In the genomic region with DNA sequence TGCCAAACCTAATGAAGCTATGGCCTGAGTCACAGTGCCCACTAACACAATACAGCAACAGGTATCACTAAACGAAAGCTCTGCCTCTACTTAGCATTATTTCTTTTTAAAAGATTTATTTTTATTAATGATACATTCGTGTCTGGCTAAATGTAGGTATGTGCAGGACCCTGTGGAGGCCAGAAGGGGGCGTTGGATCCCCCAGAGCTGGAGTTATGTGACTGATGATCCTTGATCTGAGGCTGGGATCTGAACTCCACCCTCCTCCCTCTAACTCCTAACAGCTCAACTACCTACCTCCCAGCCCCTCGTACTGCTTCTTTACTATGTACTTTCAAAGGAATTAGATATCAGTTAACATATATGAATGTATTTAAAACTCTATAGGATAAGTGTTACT, we compare ENCODE assay signal across 18 mouse cellular contexts. TPM values are rescaled to one million over a fixed set of nuclear protein-coding genes. Genes with fewer than 3 reads are reported as not detected.
DNase-seq lines count a peak whose midpoint lies in the region; ATAC-seq and TF ChIP-seq lines count a peak whose summit lies in the region.
"Had no signal": no experiment of that assay in that cellular context is flagged by ENCODE, and none has a peak within 500 bp of the region (broad histone marks: within the 10 kb centered on the region; RNA-seq: fewer than 3 reads in every experiment).

No protein-coding gene starts in this region.

- no peak overlapping the region for H3K4me3 ChIP-seq in heart, adult 2 months
- no peak overlapping the region for H3K4me3 ChIP-seq in lung, postnatal 0 days (ENCODE audit: low read depth, low read length)
- H3K4me3 ChIP-seq in lung, adult 2 months (replicated peaks; ENCODE audit: extremely low read depth, low read depth, low read length), result no peak overlapping the region
- no peak overlapping the region for H3K4me3 ChIP-seq in G1E (ENCODE audit: low read depth, low read length)
- H3K4me3 ChIP-seq: embryonic facial prominence, embryonic 12.5 days; forebrain, embryonic 15.5 days; heart, embryonic 12.5 days; hindbrain, embryonic 13.5 days; limb, embryonic 13.5 days; neural tube, embryonic 12.5 days had no signal

- no peaks in the 10 kb centered on the region for H3K27me3 ChIP-seq in heart, adult 2 months (ENCODE audit: control insufficient read depth, insufficient read depth, low read length)
- no peaks in the 10 kb centered on the region for H3K27me3 ChIP-seq in lung, postnatal 0 days (replicated peaks; ENCODE audit: insufficient read depth, low read length)
- H3K27me3 ChIP-seq in G1E (ENCODE audit: insufficient read depth, low read length), result no peaks in the 10 kb centered on the region
- H3K27me3 ChIP-seq: embryonic facial prominence, embryonic 12.5 days; forebrain, embryonic 15.5 days; heart, embryonic 12.5 days; hindbrain, embryonic 13.5 days; limb, embryonic 13.5 days; neural tube, embryonic 12.5 days had no signal

- TF ChIP-seq EP300 in heart, adult 2 months (IDR thresholded peaks at IDR 0.05; ENCODE audit: insufficient read depth, low read depth, low read length), result no peak
- no peak for TF ChIP-seq EP300 in lung, postnatal 0 days (IDR thresholded peaks at IDR 0.05)

- no peaks in the 10 kb centered on the region for H3K79me2 ChIP-seq in heart, adult 2 months (replicated peaks; ENCODE audit: control insufficient read depth, insufficient read depth, low read length)

- no peaks in the 10 kb centered on the region for H3K36me3 ChIP-seq in heart, adult 2 months (ENCODE audit: control insufficient read depth, insufficient read depth, low read length)
- H3K36me3 ChIP-seq in lung, postnatal 0 days (ENCODE audit: insufficient read depth, low read length), result no peaks in the 10 kb centered on the region
- peaks cover 14% of the 10 kb centered on the region for H3K36me3 ChIP-seq in G1E (replicated peaks)
- H3K36me3 ChIP-seq: embryonic facial prominence, embryonic 12.5 days; forebrain, embryonic 15.5 days; heart, embryonic 12.5 days; hindbrain, embryonic 13.5 days; limb, embryonic 13.5 days; neural tube, embryonic 12.5 days had no signal

- H3K4me2 ChIP-seq in lung, postnatal 0 days (replicated peaks; ENCODE audit: low read depth, low read length), result no peak overlapping the region
- H3K4me2 ChIP-seq: embryonic facial prominence, embryonic 12.5 days; forebrain, embryonic 15.5 days; heart, embryonic 12.5 days; hindbrain, embryonic 13.5 days; limb, embryonic 13.5 days; neural tube, embryonic 12.5 days had no signal

- intact Hi-C loops in heart, adult 2 months (cut with DNase I), result no loop called here

- no peak for TF ChIP-seq POLR2A in heart, adult 2 months (IDR thresholded peaks at IDR 0.05; ENCODE audit: insufficient read depth, low read depth, low read length)
- no peak for TF ChIP-seq POLR2A in lung, adult 2 months (IDR thresholded peaks at IDR 0.05; ENCODE audit: borderline replicate concordance, extremely low read depth, low read depth, low read length)

- peak in 1 of 2 experiments; percentile 8 for DNase-seq in heart, adult 2 months
- DNase-seq in heart, adult 8-10 months (ENCODE audit: low spot score), result no peak
- DNase-seq in lung, postnatal 0 days (ENCODE audit: low spot score), result no peak
- DNase-seq in lung, adult 2 months, result no peak
- DNase-seq in G1E (ENCODE audit: low spot score), result no peak
- DNase-seq in naive thymus-derived CD4-positive, alpha-beta T cell, adult 2 months (ENCODE audit: low read depth), result peak; percentile 31
- DNase-seq in ovary, adult 18-20 months (ENCODE audit: low spot score), result no peak
- no peak for DNase-seq in neural tube, embryonic 10.5 days (ENCODE audit: extremely low spot score, low spot score)
- DNase-seq: cerebellum, adult 9-11 months; gastrocnemius, postnatal 25 days; layer of hippocampus, postnatal 36 days; spleen, adult 18-20 months had no signal

- H3K27ac ChIP-seq in heart, adult 2 months, result no peak overlapping the region
- no peak overlapping the region for H3K27ac ChIP-seq in lung, postnatal 0 days (ENCODE audit: low read length)
- H3K27ac ChIP-seq: embryonic facial prominence, embryonic 12.5 days; forebrain, embryonic 15.5 days; hindbrain, embryonic 13.5 days; limb, embryonic 13.5 days; neural tube, embryonic 12.5 days had no signal

- TF ChIP-seq CTCF in heart, adult 2 months (IDR thresholded peaks at IDR 0.05), result peak; percentile 25
- TF ChIP-seq CTCF in lung, postnatal 0 days (IDR thresholded peaks at IDR 0.05), result peak; percentile 19
- TF ChIP-seq CTCF in lung, adult 2 months (IDR thresholded peaks at IDR 0.05; ENCODE audit: insufficient read depth, low read length), result no peak
- TF ChIP-seq CTCF in G1E (IDR thresholded peaks at IDR 0.05; ENCODE audit: low read depth, low read length), result 0 out of 2 replicates have a peak, but pooled peaks have one; percentile 7

- no peaks in the 10 kb centered on the region for H3K4me1 ChIP-seq in heart, adult 2 months (ENCODE audit: control insufficient read depth, insufficient read depth, low read length)
- H3K4me1 ChIP-seq in lung, postnatal 0 days (ENCODE audit: insufficient read depth, low read depth, low read length), result no peaks in the 10 kb centered on the region
- no peaks in the 10 kb centered on the region for H3K4me1 ChIP-seq in lung, adult 2 months (ENCODE audit: control insufficient read depth, insufficient read depth, low read length)
- H3K4me1 ChIP-seq in G1E (ENCODE audit: insufficient read depth, low read depth, low read length), result peaks cover 18% of the 10 kb centered on the region
- H3K4me1 ChIP-seq: embryonic facial prominence, embryonic 12.5 days; forebrain, embryonic 15.5 days; heart, embryonic 12.5 days; hindbrain, embryonic 13.5 days; neural tube, embryonic 12.5 days had no signal

- ATAC-seq in lung, postnatal 0 days, result no peak
- no peak for ATAC-seq in G1E (ENCODE audit: extremely low read depth, insufficient number of reproducible peaks, low FRiP score, poor library complexity, severe bottlenecking)
- ATAC-seq: forebrain, embryonic 15.5 days had no signal

- no peak overlapping the region for H3K9ac ChIP-seq in heart, adult 2 months (ENCODE audit: low read depth, low read length)
- no peak overlapping the region for H3K9ac ChIP-seq in lung, postnatal 0 days (replicated peaks; ENCODE audit: low read depth)
- H3K9ac ChIP-seq: embryonic facial prominence, embryonic 12.5 days; forebrain, embryonic 15.5 days; heart, embryonic 12.5 days; hindbrain, embryonic 13.5 days; limb, embryonic 13.5 days; neural tube, embryonic 12.5 days had no signal

- no peaks in the 10 kb centered on the region for H3K9me3 ChIP-seq in lung, postnatal 0 days (ENCODE audit: low read length)
- H3K9me3 ChIP-seq in G1E (replicated peaks), result peaks cover 22% of the 10 kb centered on the region
- H3K9me3 ChIP-seq: embryonic facial prominence, embryonic 12.5 days; forebrain, embryonic 15.5 days; hindbrain, embryonic 13.5 days; limb, embryonic 13.5 days; neural tube, embryonic 12.5 days had no signal

- 66% methylated on average over 4 of the region's 4 CpGs for WGBS in heart, adult 2 months
- WGBS in lung, postnatal 0 days, result 72% methylated on average over 4 of the region's 4 CpGs
- 71% methylated on average over 4 of the region's 4 CpGs for WGBS in lung, adult 2 months

RNA-seq across cellular contexts. Expression of a gene that starts 2.7 kb away (rescaled TPM):
- 1 to 10 TPM in 1 of 2 experiments, under 1 TPM in 1; 0.97 to 1.2 TPM for total RNA-seq in heart, adult 2 months (2021)
- polyA plus RNA-seq in heart, adult 2 months (2012; rRNA removed), result 0.45 and 1.00 TPM in 2 replicates
- 1 to 10 TPM in 2 of 4 experiments, under 1 TPM in 2; 0.62 to 1.7 (median 1.0) TPM for total RNA-seq in heart, adult 8-10 months (2022)
- polyA plus RNA-seq in lung, postnatal 0 days (2015; fragmentation: Nextera tagmentation; extraction: Ambion mirVana), result 9.8 and 10.7 TPM in 2 replicates
- polyA plus RNA-seq in lung, adult 2 months (2012; rRNA removed), result 10.8 and 12.0 TPM in 2 replicates
- total RNA-seq in G1E (2014; fragmentation: Nextera tagmentation) (49.3 and 69.4 TPM in 2 replicates), G1E (2017) (37.0 and 42.5 TPM in 2 replicates)
- 1.5 and 3.5 TPM in 2 replicates for polyA plus RNA-seq in G1E (2012)

RNA-seq across cellular contexts. Expression of a gene that starts 5.2 kb away (rescaled TPM):
- total RNA-seq in heart, adult 2 months (2021), result 100 to 1,000 TPM; 146 to 164 TPM
- polyA plus RNA-seq in heart, adult 2 months (2012; rRNA removed), result 65.7 and 118 TPM in 2 replicates
- total RNA-seq in heart, adult 8-10 months (2022), result 100 to 1,000 TPM; 157 to 166 (median 162) TPM
- 159 and 161 TPM in 2 replicates for polyA plus RNA-seq in lung, postnatal 0 days (2015; fragmentation: Nextera tagmentation; extraction: Ambion mirVana)
- 24.0 and 38.3 TPM in 2 replicates for polyA plus RNA-seq in lung, adult 2 months (2012; rRNA removed)
- 402 and 407 TPM in 2 replicates for total RNA-seq in G1E (2014; fragmentation: Nextera tagmentation)
- total RNA-seq in G1E (2017), result 913 and 1,040 TPM in 2 replicates
- 42.2 and 90.8 TPM in 2 replicates for polyA plus RNA-seq in G1E (2012)

RNA-seq across cellular contexts. Expression of a gene that starts 45.2 kb away (rescaled TPM):
- total RNA-seq in heart, adult 2 months (2021), result 10 to 100 TPM; 20.9 to 22.0 TPM
- polyA plus RNA-seq in heart, adult 2 months (2012; rRNA removed), result 8.1 and 10.1 TPM in 2 replicates
- total RNA-seq in heart, adult 8-10 months (2022), result 10 to 100 TPM; 20.4 to 24.3 (median 22.5) TPM
- 40.6 and 41.7 TPM in 2 replicates for polyA plus RNA-seq in lung, postnatal 0 days (2015; fragmentation: Nextera tagmentation; extraction: Ambion mirVana)
- 18.9 and 24.2 TPM in 2 replicates for polyA plus RNA-seq in lung, adult 2 months (2012; rRNA removed)
- total RNA-seq in G1E (2014; fragmentation: Nextera tagmentation) (37.5 and 57.5 TPM in 2 replicates), G1E (2017) (25.5 and 33.6 TPM in 2 replicates)
- 68.4 and 97.3 TPM in 2 replicates for polyA plus RNA-seq in G1E (2012)
